Mouse (Mus musculus) ES-E14 (cell line): Measurements from ENCODE around the gene Pdzd11. TPM values are rescaled to one million over a fixed set of nuclear protein-coding genes. Genes with fewer than 3 reads are reported as not detected.

Experiments
- DNase-seq: peaks from one replicate; pipeline ENCODE4 v3.0.0-alpha.2; 2013; ENCODE audit warnings: low read depth, low spot score
- H3K27ac ChIP-seq: 2 replicates; pipeline ENCODE4 v1.5.1; 2012; ENCODE audit warnings: low read depth, mild to moderate bottlenecking, low read length, moderate library complexity, mixed read lengths; ENCODE audit not compliant: poor library complexity, insufficient read depth, severe bottlenecking
- H3K36me3 ChIP-seq: 2 replicates; pipeline ENCODE4 v1.6.1; 2012; ENCODE audit warnings: mild to moderate bottlenecking, low read length, moderate library complexity, mixed read lengths; ENCODE audit not compliant: control insufficient read depth, poor library complexity, insufficient read depth, severe bottlenecking
- H3K4me1 ChIP-seq, 2 experiments: fragments of 150-350 bp in 1 of 2; sonication (generic) in 1 of 2; 2 replicates each; pipeline ENCODE4 v1.6.1; 2012; ENCODE audit warnings: low read length in 2 of 2, mild to moderate bottlenecking in 1 of 2, mixed read lengths in 1 of 2; ENCODE audit not compliant: control insufficient read depth in 2 of 2, insufficient read depth in 2 of 2, poor library complexity in 1 of 2
- H3K4me3 ChIP-seq, 2 experiments: fragments of 150-350 bp in 1 of 2; sonication (generic) in 1 of 2; 2 replicates each; pipeline ENCODE4 v1.5.1; 2012; ENCODE audit warnings: low read length in 2 of 2, low read depth in 1 of 2, mild to moderate bottlenecking in 1 of 2, mixed read lengths in 1 of 2; ENCODE audit not compliant: insufficient read depth in 1 of 2, poor library complexity in 1 of 2, severe bottlenecking in 1 of 2
- H3K9ac ChIP-seq: 2 replicates; pipeline ENCODE4 v1.6.1; 2012; ENCODE audit warnings: low read depth, mild to moderate bottlenecking, low read length, mixed read lengths; ENCODE audit not compliant: poor library complexity, insufficient read depth, severe bottlenecking
- H3K9me3 ChIP-seq: fragments of 150-350 bp; sonication (generic); 2 replicates; pipeline ENCODE4 v1.6.1; 2012; ENCODE audit warnings: low read depth, mild to moderate bottlenecking, low read length; ENCODE audit not compliant: control insufficient read depth, insufficient read depth
- CHD2 ChIP-seq: IDR thresholded peaks from 2 replicates; pipeline ENCODE4 v1.6.1; 2014; ENCODE audit warnings: mild to moderate bottlenecking, low read depth, low read length, inconsistent platforms
- HCFC1 ChIP-seq: IDR thresholded peaks from 2 replicates; pipeline ENCODE4 v1.6.1; 2012; ENCODE audit warnings: low read length, inconsistent platforms, borderline replicate concordance; ENCODE audit not compliant: insufficient read depth
- MAFK ChIP-seq: IDR thresholded peaks from 2 replicates; pipeline ENCODE4 v1.6.1; 2014; ENCODE audit warnings: mild to moderate bottlenecking, low read depth, low read length, inconsistent platforms; ENCODE audit not compliant: insufficient read depth
- ZC3H11A ChIP-seq: IDR thresholded peaks from 2 replicates; pipeline ENCODE4 v1.6.1; 2012; ENCODE audit warnings: low read depth, mild to moderate bottlenecking, inconsistent platforms, low read length, borderline replicate concordance
- ZNF384 ChIP-seq: IDR thresholded peaks from 2 replicates; pipeline ENCODE4 v1.6.1; 2012; ENCODE audit warnings: low read depth, low read length, inconsistent platforms
- in situ Hi-C, 2 experiments: fragments of 600-800 bp; cut with MboI; formaldehyde crosslinking; loops; one replicate each; pipeline ENCODE4 v1.15.1; 2025; ENCODE audit warnings: low sequenced_read_pairs in 2 of 2, inconsistent platforms in 1 of 2; ENCODE audit not compliant: unreplicated experiment in 2 of 2
- total RNA-seq: library from RNA; depleted of rRNA; stranded (reverse); fragments of 300-350 nt; gene quantifications from 2 replicates; pipeline ENCODE4 v1.2.3, GENCODE M21; 2012; rRNA removed

Pdzd11 gene
- 22.3 and 38.7 TPM in 2 replicates for total RNA-seq

- H3K36me3 ChIP-seq = peaks cover 2% of the 10 kb centered on the region; the same call in 1 of the 2 replicates
- in situ Hi-C loops = no loop called here
- H3K9ac ChIP-seq = peak within 1 kb of the TSS; percentile 93
- H3K4me3 ChIP-seq = peak within 1 kb of the TSS; percentile 91
- peak; percentile 77 for DNase-seq
- no peak for TF ChIP-seq HCFC1
- TF ChIP-seq ZNF384 = peak; percentile 24; the same call in 1 of the 2 replicates
- H3K4me1 ChIP-seq = no peaks in the 10 kb centered on the region; a peak in 1 of 4 replicates
- H3K9me3 ChIP-seq = no peaks in the 10 kb centered on the region
- H3K27ac ChIP-seq = peak within 1 kb of the TSS; percentile 88
These were observed at the start of gene Pdzd11 for GRCm38 (mm10) chrX:100625802-100626793. Gene Pdzd11, minus strand, starts transcription at chrX:100626568.

GRCm38 (mm10) chrX:100664825-100665224, 38.5 kb upstream of the Pdzd11 start:
- Histone ChIP-seq H3K4me3 (no peak overlapping the region), H3K9ac (no peak overlapping the region), H3K36me3 (no peaks in the 10 kb centered on the region; the same call in 1 of the 2 replicates), H3K4me1 (no peaks in the 10 kb centered on the region), H3K27ac (no peak overlapping the region), H3K9me3 (no peaks in the 10 kb centered on the region)
- no peak for DNase-seq
- in situ Hi-C loops = no loop called here
- TF ChIP-seq MAFK (no peak), CHD2 (no peak), ZNF384 (no peak), HCFC1 (no peak), ZC3H11A (no peak)

- Histone ChIP-seq H3K9me3 (no peaks in the 10 kb centered on the region), H3K36me3 (no peaks in the 10 kb centered on the region; the same call in 1 of the 2 replicates), H3K4me3 (no peak overlapping the region), H3K9ac (no peak overlapping the region), H3K27ac (no peak overlapping the region), H3K4me1 (no peaks in the 10 kb centered on the region)
- no peak for TF ChIP-seq ZNF384
- TF ChIP-seq MAFK = no peak
- no peak for TF ChIP-seq CHD2
- TF ChIP-seq ZC3H11A = no peak
- TF ChIP-seq HCFC1 = no peak
- in situ Hi-C loops = no loop called here
- DNase-seq = no peak
These were observed 26.5 kb upstream of the Pdzd11 start for GRCm38 (mm10) chrX:100652848-100653247.

- Histone ChIP-seq H3K36me3 (peaks cover 7% of the 10 kb centered on the region; the same call in 1 of the 2 replicates), H3K27ac (no peak overlapping the region)
- in situ Hi-C loops = no loop called here
These were observed 12.1 kb upstream of the Pdzd11 start for GRCm38 (mm10) chrX:100638477-100638876.

More at GRCm38 (mm10) chrX:100638477-100638876, 12.1 kb upstream of the Pdzd11 start:
- Histone ChIP-seq H3K9me3 (no peaks in the 10 kb centered on the region), H3K9ac (no peak overlapping the region), H3K4me3 (no peak overlapping the region), H3K4me1 (no peaks in the 10 kb centered on the region)
- TF ChIP-seq CHD2 = no peak
- no peak for TF ChIP-seq MAFK
- no peak for TF ChIP-seq ZC3H11A
- no peak for TF ChIP-seq ZNF384
- TF ChIP-seq HCFC1 = no peak
- no peak for DNase-seq
